Mouse (Mus musculus) heart, postnatal 25 days (tissue): ENCODE data around the gene D11Wsu47e. TPM values are rescaled to one million over a fixed set of nuclear protein-coding genes. Genes with fewer than 3 reads are reported as not detected.

Source experiments
- DNase-seq: peaks from one replicate; pipeline ENCODE4 v3.0.0; 2022; ENCODE audit warnings: low spot score
- intact Hi-C: fragments of 180-260 bp; cut with DNase I; formaldehyde crosslinking; loops from one replicate; pipeline ENCODE4 v1.15.1; 2025
- total RNA-seq, 2 experiments: library from RNA; stranded (reverse); gene quantifications; 2 replicates each; pipeline ENCODE4 v1.2.3; 2021

Gene D11Wsu47e
- total RNA-seq, 2 experiments from 2014 or later: 6.0 to 7.1 TPM

DNA sequence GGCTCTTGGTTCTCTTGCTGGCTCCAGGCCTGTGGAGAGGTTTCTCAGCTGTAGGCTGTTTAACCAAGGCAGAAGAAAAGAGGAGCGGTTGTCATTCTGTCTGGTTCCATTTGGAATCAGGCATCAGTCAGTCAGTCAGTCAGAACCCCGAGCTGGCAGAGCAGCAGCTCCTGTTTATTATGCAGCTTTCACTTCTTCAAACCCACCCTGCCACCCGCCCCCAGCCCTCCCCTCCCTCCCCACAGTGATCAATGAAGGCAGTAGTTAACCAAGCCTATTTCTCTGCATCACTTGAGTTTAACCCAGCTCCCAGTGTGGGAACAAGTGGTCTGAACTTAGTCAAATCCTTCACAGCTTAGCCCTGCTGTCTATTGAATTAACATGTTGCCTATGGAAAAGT is 7.6 kb downstream of the D11Wsu47e start:
- no peak for DNase-seq
- intact Hi-C loops: no loop called here

DNA sequence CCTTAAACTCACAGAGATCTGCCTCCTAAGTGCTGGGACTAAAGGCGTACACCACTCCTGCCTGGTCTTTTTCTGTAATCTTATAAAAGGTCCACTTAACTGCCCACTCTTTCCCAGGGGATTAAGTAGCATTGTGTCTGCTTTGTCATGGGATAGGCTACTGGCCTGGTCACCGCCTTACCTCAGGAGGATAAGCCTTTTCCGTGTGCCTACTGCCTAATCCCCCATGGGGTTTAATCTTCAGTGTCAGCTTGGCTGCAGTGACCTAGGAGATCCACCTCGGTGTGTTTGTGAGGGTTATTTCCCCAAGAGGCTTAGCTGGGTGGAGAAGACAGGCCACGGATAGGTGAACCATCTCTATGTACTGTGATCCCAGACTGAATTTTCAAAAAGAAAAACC is 13.4 kb downstream of the D11Wsu47e start:
- intact Hi-C loops: no loop called here
- DNase-seq: no peak

DNA sequence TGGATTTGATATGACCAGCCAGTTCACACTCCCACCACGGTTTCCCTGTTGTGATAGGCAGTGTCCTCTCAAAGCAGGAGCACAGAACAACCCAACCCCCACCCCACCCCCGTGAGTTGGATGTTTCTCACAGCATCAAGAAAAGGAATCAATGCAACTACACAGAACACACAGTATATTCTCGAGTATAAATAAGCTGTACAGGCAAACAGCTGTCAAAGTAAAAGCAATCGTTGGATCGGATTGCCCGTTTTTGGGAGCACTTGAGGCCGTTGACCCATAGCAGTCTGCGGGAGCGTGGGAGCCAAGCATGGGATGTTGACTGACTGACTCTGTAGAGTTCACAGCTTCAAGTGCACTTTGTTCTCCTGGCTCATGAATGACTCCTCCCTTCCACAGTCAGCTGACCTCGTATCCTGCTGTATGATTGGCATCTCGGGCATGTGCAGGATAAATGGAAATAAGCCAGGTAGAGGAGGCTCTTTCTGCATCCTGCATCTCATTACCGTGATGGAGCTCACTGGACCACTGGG is 13.9 kb downstream of the D11Wsu47e start:
- intact Hi-C loops: no loop called here
- no peak for DNase-seq

DNA sequence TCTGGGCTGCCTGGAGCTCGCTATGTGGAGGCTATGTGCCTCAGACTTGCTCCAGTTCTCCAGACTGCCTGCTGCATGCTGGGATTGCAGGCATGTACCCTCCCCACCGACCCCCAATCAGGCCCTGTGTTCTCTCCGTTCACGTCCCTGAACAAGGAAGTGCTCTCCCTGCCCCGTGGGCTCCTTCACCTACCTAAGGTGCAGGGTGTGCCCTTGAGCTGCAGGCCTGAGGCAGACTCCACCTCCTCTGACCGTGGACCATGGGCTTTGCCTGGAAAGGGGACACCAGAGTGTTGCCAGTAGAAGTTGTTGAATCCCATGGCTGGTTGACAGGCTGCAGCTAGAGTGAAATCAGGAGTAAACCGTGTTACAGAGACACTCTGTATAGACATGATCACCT is 15.4 kb downstream of the D11Wsu47e start:
- DNase-seq: no peak
- intact Hi-C loops: no loop called here

DNA sequence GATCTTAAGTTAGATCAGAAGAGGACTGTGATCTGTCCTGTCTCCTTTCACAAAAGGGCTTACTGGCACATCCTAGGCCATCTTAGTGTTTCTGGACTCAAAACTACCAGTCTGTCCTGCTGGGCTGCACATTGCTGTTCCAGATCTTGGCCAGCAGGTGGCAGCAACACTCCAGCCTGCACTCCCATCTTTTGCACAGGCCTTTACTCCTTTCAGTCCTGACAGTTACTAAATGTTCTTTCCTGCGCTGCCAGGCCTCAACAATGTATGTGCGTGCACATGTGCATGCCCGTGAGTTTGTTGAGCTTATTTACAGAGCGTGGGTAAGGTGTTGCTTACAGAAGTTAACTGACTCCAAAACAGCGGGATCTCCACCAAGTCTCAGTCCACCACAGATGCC is 19.5 kb downstream of the D11Wsu47e start:
- intact Hi-C loops: loop anchor here (1.0 to 2.0 kb wide), 2 partner anchors 47 to 108 kb away; partner anchors contain the start of gene Cdc42ep4
- DNase-seq: peak; percentile 56

DNA sequence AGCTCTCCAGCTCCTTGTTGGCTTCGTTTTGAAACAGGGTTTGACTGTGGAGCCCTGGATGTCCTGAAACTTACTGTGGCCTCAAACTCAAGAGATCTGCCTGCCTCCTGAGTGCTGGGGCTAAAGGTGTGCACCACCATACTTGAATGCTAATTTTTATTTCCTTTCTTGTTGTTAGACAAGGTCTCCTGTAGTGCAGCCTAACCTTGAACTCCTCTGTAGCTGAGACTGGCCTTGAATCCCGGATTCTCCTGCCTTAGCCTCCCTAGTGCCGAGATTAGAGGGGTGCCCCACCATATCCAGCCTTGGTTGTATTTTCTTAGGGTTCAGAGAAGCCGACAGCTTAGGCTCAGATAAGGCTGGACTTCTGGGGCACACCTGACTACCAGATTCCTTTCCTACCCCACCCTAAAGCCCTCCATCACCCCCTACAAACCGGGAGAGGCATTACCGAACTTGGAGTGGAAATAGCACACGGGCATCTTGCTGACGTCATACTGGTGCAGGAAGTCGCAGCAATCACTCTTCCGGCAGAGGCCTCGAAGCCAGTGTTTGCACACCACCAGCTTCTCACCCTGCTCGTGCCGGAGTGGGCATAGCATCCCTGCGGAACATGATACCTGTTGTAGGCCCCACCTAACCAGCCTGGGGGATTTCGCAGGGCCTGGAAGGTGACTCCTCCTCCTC is 21.9 kb downstream of the D11Wsu47e start:
- intact Hi-C loops: loop anchor here (2.0 kb wide), 1 partner anchor 45 kb away; the partner anchor contains the start of gene Cdc42ep4

DNA sequence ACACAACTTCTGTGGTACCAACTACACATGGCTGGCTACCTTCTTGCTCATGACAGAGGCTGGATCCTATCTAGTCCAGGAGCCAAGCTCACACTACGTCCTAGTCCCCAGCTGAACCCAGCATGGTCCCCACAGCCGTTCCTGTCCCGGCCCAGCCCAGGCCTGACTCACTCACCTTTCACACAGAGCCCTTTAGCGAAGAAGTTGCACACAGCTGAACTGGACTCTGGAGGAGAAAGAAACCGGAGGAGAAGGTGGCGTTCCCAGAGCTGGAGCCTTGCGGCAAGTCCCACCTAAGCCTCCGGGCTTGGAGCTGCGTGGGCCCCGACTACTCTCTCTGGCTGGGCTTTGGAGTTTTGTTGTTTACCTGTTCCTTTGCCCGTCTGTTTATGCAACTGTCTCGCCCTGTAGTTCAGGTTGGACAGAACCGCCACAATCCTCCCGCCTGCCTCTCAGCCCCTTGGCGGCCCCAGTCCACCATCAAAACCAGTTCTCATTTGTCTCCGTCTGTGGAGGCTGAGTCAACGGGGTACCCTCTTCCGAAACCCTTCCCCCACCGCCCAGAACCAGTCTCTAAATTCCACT is 24.5 kb downstream of the D11Wsu47e start:
- no peak for DNase-seq
- intact Hi-C loops: no loop called here

More for the DNA sequence above, 21.9 kb downstream of the D11Wsu47e start:
- no peak for DNase-seq

DNA sequence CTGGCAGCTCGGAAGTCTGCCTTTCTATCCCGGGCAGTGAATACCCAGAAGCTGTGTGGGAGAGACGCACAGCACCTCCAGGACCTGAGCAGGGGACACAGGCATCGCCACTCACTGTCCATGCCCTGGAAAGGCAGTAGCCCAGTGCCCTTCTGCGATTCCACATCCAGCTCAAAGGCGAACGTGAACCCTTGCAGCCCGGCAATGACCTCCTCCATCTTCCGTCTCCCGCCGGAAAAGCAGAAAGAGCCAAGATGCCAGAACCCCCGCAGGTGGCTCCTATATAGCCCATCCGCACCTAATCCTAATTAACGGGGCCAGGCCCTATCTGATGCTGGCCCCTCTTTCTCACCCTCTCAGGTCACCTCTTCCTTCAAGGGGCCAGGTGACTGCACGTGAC is 25.1 kb downstream of the D11Wsu47e start:
- intact Hi-C loops: no loop called here
- DNase-seq: no peak

DNA sequence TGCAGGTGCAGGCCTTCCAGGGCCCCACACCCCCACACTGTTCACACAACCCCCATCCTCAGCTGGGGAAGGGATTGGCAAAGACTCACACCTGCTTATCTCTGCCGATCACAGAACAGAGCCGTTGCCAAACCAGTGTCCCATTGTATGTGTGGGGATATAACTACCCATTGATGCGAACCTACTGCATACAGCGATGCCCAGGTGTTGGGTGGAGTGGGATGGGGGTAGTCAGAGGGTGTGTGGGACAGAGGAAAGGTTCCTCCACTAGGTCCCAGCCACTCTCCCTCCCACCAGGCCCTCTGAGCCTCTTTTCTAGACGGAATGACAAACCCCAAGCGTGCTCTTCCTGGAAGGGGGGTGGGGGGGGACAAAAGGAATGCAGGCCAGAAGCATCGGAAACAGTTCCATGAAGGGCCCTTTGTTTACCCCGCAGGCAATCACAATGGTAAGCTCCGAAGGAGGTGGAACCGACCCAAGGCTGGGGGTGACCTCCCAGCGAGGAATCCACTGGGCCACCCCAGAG is 25.6 kb downstream of the D11Wsu47e start, which contains the start of gene Cpsf4l:
Gene Cpsf4l, minus strand, starts transcription at position 287 of the 526 bp plus-strand sequence.
- DNase-seq: no peak
- intact Hi-C loops: no loop called here

DNA sequence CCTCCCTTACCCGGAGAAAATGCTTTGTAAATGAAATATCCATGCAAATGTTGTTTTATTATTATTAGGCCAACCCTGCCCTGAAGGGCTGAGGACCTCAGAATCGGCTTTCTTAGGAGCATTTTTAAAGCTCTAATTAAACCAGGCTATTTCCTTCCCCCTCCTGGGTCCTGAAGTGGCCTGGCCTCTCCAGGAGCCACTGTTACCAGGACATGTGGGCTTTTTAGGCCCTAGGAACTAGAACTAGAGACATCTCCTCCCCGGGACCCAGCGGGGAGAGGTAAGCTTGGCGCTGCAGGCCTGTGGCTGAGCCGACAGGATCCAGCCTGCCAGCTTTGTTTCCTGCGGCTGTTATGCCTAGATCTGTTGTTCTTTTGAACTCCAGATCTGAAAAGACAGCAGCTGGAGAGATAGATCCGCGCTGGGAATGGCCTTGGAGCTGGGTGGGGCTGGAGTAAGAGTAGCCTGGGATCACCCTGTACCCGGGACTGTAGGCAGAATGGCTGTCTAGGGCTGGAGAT is 26.1 kb downstream of the D11Wsu47e start:
- DNase-seq: no peak
- intact Hi-C loops: no loop called here

DNA sequence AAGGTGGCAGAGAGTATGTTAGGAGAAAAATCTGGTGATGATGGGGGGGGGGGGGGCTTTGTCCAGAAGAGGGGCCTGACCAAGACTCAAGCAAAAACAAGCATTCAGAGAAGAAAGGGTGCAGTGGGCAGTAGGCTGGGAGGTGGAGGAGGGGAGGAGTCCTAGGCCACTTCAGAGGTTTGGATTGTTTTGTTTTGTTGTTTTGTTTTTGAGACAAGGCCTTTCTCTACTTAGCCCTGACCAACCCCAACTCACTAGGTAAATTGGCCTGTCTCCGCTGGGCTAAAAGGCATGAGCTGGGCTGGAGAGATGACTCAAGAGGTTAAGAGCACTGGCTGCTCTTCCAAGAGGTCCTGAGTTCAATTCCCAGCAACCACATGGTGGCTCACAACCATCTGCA is 26.8 kb downstream of the D11Wsu47e start:
- intact Hi-C loops: no loop called here

DNA sequence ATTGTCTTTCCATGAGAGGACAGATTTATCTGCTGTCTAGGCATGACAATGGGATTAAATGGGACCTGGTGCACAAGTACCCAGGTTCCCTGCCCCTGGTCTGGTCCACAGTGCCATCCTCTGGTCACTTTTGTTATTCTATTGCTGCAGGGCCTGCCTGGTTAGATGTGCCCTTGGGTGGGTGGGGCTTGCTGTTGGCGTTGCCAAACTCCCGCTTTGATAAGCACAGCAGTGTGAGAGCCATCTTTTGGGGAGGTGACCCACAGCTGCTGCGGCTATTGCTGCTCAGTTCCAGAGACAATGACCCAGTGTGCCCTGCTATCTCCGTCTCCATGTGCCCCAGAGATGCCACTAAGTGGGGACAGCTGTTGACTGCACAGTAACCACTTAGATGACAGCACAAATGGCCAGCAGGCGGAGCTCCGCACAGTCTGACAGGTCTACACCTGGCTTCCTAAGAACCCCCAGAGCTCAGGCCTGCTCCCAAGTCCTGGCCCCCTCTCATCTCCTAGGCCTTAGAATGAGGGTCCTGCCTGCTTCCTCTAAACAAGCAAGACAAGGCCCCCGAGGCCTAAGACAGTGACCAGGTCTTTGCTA is 31.0 kb downstream of the D11Wsu47e start:
- intact Hi-C loops: no loop called here
- DNase-seq: no peak

More for the DNA sequence above, 26.8 kb downstream of the D11Wsu47e start:
- no peak for DNase-seq

DNA sequence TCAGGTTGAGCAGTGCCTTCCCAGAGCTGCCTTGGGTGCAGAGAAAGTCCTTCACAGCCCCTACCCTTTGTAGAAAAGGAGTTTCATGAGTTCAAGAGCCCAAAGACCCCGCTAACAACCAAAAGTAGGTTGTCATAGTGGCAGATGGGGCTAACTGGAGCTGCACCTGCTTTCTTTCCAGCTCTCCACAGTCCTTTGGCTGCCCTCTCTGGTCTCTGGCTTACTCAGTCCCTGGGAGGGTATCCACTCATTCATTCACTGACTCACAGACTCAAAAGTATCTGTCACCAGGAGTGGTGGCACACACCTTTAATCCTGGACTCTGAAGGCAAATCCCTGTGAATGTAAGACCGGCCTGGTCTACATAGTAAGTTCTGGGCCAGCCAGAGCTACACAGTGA is 31.9 kb downstream of the D11Wsu47e start:
- DNase-seq: no peak
- intact Hi-C loops: no loop called here

DNA sequence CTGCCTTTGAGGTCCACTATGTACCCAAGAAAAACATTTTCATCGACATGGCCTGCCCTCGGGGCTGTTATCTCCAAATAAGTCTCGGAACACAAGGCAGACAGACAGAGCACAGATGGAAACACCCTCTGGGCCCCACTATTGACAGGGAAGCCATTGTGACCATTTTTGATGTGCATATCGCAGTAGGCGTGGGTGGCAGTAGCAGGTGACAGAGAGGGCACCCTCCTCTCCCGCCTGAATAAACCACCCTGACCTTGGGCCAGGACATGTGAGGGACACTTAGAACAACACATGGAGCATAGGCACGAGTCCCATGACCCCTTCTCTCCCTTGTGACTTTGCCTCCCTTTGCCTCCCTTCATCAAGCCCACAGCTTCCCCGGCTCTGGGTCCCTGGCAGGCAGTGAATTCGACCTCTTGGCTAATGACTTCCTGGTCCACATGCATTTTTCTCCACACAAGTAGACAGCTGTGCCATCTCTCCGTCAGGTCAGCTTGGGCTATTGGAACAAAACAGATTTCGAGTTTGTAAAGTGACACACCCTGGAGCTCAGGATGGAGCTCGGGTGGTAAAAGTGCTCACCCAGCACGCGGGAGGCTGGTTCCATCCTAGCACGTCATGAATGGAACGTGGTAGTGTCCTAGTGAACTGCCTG is 33.7 kb downstream of the D11Wsu47e start:
- intact Hi-C loops: no loop called here
- DNase-seq: no peak

DNA sequence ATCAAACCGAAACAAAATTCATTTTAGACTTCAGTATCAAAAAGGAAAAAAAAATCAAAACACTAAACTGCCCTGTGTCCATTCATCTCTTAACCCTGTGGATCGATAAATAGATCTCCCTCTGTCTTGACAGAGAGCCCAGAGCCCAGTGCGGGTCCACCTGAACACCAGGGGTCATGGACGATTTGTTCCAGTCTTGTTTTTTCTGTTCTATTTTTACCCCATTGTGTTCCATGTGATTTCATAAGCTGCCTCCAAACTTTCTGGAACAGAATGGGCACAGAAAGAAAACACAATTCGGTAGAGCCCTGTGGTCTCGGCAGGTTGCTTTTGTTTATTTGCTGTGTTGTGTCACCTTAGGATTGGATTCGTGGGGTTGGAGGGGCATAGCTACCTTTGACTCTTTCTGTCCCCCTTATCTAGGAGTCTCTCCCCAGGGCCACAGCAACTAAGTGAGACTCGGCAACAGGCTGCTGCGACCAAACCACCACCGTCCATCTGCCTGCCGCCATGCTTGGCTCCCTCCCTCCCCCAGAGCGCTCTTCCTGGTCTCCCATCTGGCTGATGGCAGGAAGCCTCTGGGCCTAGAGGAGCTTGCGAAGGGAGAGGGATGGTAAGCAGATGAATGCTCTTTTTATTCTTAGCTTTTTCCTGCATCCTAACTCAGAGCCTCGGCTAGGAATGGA is 38.3 kb downstream of the D11Wsu47e start:
- DNase-seq: no peak
- intact Hi-C loops: no loop called here

DNA sequence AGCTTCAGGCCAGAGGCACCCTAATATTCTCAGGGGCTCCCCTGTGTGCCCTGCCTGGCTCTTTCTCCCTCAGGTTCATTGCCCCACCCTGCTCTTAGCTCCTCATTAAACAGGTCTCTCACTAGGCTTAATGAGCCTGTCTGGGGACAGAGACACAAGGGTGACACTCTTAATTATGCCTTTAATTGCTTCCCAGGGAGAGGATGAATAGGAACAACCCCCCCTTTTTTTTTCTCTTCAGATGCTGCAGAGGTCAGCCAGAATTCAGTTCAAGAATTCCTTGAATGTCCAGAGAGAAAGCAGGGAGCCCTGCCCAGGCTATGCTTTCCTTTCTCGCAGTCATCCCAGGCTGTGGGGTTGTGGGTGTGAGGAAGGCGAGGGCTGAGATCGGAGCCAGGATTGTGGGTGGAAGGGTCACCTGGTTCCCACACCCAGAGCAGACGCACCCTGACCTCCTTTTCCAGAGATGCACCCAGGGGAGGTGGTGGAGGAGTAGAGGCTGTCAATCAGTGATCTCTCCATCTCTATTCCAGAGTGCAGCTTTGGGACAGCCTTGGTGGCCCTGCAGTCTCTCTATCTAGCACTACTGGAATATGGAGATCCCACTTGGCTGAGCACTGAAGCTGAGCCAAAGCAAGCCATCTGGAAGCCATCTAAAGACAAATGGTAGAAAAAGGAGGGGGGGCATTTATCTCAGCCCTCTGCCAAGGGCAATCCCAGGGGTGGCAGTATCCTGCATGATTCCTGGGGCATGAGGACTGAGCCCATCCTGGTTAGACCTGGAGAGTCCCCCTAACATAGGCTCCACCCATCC is 41.2 kb downstream of the D11Wsu47e start:
- DNase-seq: peak; percentile 52
- intact Hi-C loops: no loop called here

DNA sequence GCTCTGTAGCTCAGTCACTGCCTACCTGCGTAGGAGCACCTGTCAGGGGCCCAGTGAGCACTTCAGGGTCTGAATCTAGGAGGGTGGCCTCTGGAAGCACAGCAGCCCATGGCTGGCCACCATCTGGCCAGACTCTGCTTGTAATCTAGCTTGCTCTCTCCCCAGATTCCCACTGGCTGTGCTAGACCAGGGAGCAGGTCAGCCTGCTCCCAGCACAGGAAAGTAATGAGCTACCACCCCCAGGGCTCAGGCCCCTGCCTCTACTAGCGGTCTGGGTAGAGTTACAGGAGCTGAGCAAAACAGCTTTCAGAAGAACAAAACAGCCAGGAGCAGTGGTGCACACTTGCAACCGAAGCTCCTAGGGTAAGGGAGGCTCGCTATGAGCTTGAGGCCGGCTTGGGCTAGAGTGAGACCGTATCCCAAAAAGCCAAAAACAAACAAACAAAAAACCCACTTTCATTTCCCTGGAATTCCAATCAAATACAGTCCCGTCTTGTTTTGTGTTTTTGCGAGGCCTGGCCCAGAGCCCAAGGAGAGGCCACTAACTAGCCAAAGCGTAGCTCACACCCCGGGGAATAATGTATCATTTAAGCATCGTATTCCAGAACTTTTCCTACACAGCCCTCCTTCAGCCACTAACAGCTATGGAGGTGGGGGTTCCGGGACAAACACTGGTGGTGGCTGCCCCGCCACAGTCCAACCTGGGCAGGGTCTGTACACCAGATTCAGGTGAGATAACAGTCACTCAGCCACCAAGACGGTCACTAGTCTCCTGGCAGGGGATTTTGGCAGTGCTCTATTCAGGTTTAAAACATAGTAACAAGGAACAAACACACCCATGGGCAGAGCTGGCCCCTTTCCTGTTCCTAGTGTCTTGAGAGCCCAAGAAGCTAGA is 43.0 kb downstream of the D11Wsu47e start:
- no peak for DNase-seq
- intact Hi-C loops: no loop called here

DNA sequence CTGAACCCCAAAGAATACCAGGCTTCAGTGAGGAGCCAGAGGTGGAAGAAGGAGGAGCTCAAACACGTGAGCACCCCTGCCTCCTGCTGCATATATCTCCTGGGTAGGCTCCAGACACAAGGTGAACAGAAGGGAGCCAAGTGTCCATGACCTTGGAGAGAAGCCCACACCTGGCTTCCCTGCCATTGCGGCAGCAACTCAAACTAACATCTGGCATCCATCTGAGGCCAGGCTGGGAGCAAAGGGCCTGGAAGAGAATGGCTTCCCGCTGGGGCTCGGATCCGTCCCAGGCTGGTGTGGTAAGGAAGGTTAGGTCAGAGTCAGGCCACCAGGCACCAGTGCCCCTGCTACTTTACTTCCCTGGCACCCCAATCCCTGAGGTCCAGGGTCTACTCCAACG is 43.8 kb downstream of the D11Wsu47e start:
- DNase-seq: no peak
- intact Hi-C loops: no loop called here
